Mouse (Mus musculus) C2C12 (cell line): ENCODE results near the gene Atp2b2. TPM values are rescaled to one million over a fixed set of nuclear protein-coding genes. Genes with fewer than 3 reads are reported as not detected.

ENCODE experiments used
- H3K27me3 ChIP-seq: one replicate; pipeline ENCODE4 v1.6.1; 2011; ENCODE audit not compliant: control insufficient read depth, insufficient read depth, insufficient read length
- H3K36me3 ChIP-seq: one replicate; pipeline ENCODE4 v1.6.1; 2011; ENCODE audit not compliant: control insufficient read depth, insufficient read depth
- H3K4me3 ChIP-seq: one replicate; pipeline ENCODE4 v1.5.1; 2011; ENCODE audit warnings: mild to moderate bottlenecking, control low read depth; ENCODE audit not compliant: poor library complexity, insufficient read depth, severe bottlenecking
- H3K79me2 ChIP-seq: one replicate; pipeline ENCODE4 v1.6.1; 2011; ENCODE audit not compliant: control insufficient read depth, insufficient read depth
- H3K79me3 ChIP-seq: one replicate; pipeline ENCODE4 v1.6.1; 2011; ENCODE audit warnings: low read depth, control low read depth
- H3ac ChIP-seq: one replicate; pipeline ENCODE3; 2011; ENCODE audit warnings: low read depth; ENCODE audit not compliant: control insufficient read depth, insufficient read length
- CEBPB ChIP-seq: IDR thresholded peaks from one replicate; pipeline ENCODE4 v1.6.1; 2011; ENCODE audit warnings: low read depth, mild to moderate bottlenecking, control low read depth, moderate library complexity
- CTCF ChIP-seq: IDR thresholded peaks from one replicate; pipeline ENCODE4 v1.5.1; 2011; ENCODE audit not compliant: control insufficient read depth, insufficient read depth, insufficient read length
- FOSL1 ChIP-seq: IDR thresholded peaks from one replicate; pipeline ENCODE4 v1.8.0; 2011; ENCODE audit warnings: mild to moderate bottlenecking, low read length; ENCODE audit not compliant: poor library complexity, insufficient read depth, severe bottlenecking
- MAX ChIP-seq: IDR thresholded peaks from one replicate; pipeline ENCODE4 v1.6.1; 2011; ENCODE audit warnings: mild to moderate bottlenecking, control low read depth
- MYOD1 ChIP-seq: IDR thresholded peaks from one replicate; pipeline ENCODE4 v1.6.1; 2011; ENCODE audit warnings: low read depth; ENCODE audit not compliant: control insufficient read depth, insufficient read length
- MYOG ChIP-seq: IDR thresholded peaks from one replicate; pipeline ENCODE4 v1.6.1; 2011; ENCODE audit not compliant: control insufficient read depth, insufficient read length; ENCODE audit errors: extremely low read depth
- USF1 ChIP-seq: IDR thresholded peaks from one replicate; pipeline ENCODE4 v1.6.1; 2011; ENCODE audit warnings: low read depth, mild to moderate bottlenecking, control low read depth, moderate library complexity
- polyA plus RNA-seq: library from polyadenylated mRNA; unstranded; fragments of >200 nt; fragmentation: generic; extraction: Trizol; gene quantifications from one replicate; pipeline ENCODE4 v1.2.1, GENCODE M21; 2012; ENCODE audit warnings: missing spikeins

Gene Atp2b2
- polyA plus RNA-seq, 1 experiment, result not detected

DNA sequence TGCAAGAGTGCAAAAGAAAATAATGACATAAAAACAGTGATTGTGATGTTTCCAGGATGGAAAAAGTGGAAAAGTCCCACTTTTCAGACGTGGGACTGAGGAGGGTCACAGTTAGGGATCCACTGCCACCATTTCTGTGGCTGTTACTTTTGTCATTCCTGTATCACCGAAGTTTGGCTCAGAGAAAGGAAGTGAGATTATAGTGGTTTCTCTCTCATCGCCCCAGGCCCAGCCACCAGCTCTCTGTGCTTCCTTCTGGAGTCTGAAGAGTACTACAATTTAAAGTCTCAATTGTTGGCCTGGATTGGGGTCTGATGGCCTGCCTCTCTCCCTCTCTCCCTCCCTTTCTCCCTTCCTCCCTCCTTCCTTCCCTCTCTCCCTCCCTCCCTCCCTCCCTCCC, 242.5 kb downstream of the Atp2b2 start:
- TF ChIP-seq CEBPB, result no peak
- no peak for TF ChIP-seq MAX
- TF ChIP-seq USF1, result no peak
- no peak for TF ChIP-seq MYOG
- no peak for TF ChIP-seq CTCF
- TF ChIP-seq FOSL1, result no peak
- TF ChIP-seq MYOD1, result no peak
- peaks cover 42% of the 10 kb centered on the region for H3K27me3 ChIP-seq

GRCm38 (mm10) chr6:113799349-113799748, 243.1 kb downstream of the Atp2b2 start:
- Histone ChIP-seq H3K27me3 (peaks cover 44% of the 10 kb centered on the region), H3K79me3 (no peaks in the 10 kb centered on the region), H3K4me3 (no peak overlapping the region), H3K79me2 (no peaks in the 10 kb centered on the region), H3K36me3 (no peaks in the 10 kb centered on the region), H3ac (no peak overlapping the region)
- no peak for TF ChIP-seq FOSL1
- TF ChIP-seq MAX, result no peak
- TF ChIP-seq MYOG, result no peak

More for the DNA sequence above, 242.5 kb downstream of the Atp2b2 start:
- H3K4me3 ChIP-seq, result no peak overlapping the region
- H3K36me3 ChIP-seq, result no peaks in the 10 kb centered on the region
- H3K79me2 ChIP-seq, result no peaks in the 10 kb centered on the region
- H3K79me3 ChIP-seq, result no peaks in the 10 kb centered on the region
- H3ac ChIP-seq, result no peak overlapping the region

DNA sequence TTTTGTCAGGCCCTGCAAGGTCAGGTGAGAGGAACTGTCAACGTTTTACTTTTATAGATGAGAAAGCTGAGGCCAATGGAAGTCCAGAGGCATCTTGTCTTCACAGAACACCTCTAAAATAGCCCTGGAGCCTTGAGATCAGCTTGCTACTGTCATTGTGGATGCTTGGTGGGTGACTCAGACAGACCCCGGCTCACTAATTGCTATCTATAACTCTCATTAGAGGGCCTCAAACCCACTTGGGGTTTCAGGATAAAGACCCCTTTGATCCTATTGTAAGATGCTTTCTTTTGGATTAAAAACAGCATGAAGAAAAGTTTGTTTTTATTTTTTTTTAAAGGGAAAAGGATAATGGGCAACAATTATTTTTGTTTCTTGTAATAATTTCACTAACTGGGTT, 243.5 kb downstream of the Atp2b2 start:
- H3ac ChIP-seq, result no peak overlapping the region
- no peaks in the 10 kb centered on the region for H3K36me3 ChIP-seq
- H3K79me3 ChIP-seq, result no peaks in the 10 kb centered on the region
- TF ChIP-seq MAX (no peak), FOSL1 (no peak), CEBPB (no peak), MYOD1 (no peak), MYOG (no peak), USF1 (no peak), CTCF (no peak)
- peaks cover 46% of the 10 kb centered on the region for H3K27me3 ChIP-seq
- no peaks in the 10 kb centered on the region for H3K79me2 ChIP-seq
- no peak overlapping the region for H3K4me3 ChIP-seq

- H3K79me3 ChIP-seq, result no peaks in the 10 kb centered on the region
- H3ac ChIP-seq, result no peak overlapping the region
- TF ChIP-seq FOSL1 (no peak), MYOD1 (no peak), CEBPB (no peak), USF1 (no peak), CTCF (no peak), MYOG (no peak), MAX (no peak)
- no peak overlapping the region for H3K4me3 ChIP-seq
- H3K27me3 ChIP-seq, result peaks cover 62% of the 10 kb centered on the region
- no peaks in the 10 kb centered on the region for H3K79me2 ChIP-seq
- no peaks in the 10 kb centered on the region for H3K36me3 ChIP-seq
Measured at GRCm38 (mm10) chr6:113795241-113795702, 247.1 kb downstream of the Atp2b2 start.

- Histone ChIP-seq H3K36me3 (no peaks in the 10 kb centered on the region), H3K79me3 (no peaks in the 10 kb centered on the region), H3K4me3 (no peak overlapping the region), H3K79me2 (no peaks in the 10 kb centered on the region), H3K27me3 (peaks cover 69% of the 10 kb centered on the region), H3ac (no peak overlapping the region)
- no peak for TF ChIP-seq FOSL1
- no peak for TF ChIP-seq MYOD1
- TF ChIP-seq CEBPB, result no peak
- TF ChIP-seq MYOG, result no peak
- no peak for TF ChIP-seq USF1
- no peak for TF ChIP-seq MAX
- TF ChIP-seq CTCF, result no peak
Measured at GRCm38 (mm10) chr6:113792368-113792767, 250.0 kb downstream of the Atp2b2 start.

- H3ac ChIP-seq, result no peak overlapping the region
- H3K36me3 ChIP-seq, result no peaks in the 10 kb centered on the region
- no peaks in the 10 kb centered on the region for H3K79me3 ChIP-seq
- H3K27me3 ChIP-seq, result peaks cover 63% of the 10 kb centered on the region
- H3K79me2 ChIP-seq, result no peaks in the 10 kb centered on the region
- H3K4me3 ChIP-seq, result no peak overlapping the region
- no peak for TF ChIP-seq CTCF
- no peak for TF ChIP-seq CEBPB
- TF ChIP-seq MAX, result no peak
- TF ChIP-seq MYOG, result no peak
- no peak for TF ChIP-seq USF1
- TF ChIP-seq MYOD1, result no peak
- TF ChIP-seq FOSL1, result no peak
Measured at GRCm38 (mm10) chr6:113791012-113791411, 251.4 kb downstream of the Atp2b2 start.
